Mouse (Mus musculus): ENCODE measurements at regions not wholly inside any gene's neighbourhood (a gene's known extent, or its start where the extent isn't known, plus 50 kb on each side); places are given as distances from the start of the nearest gene placed in this dataset.

GRCm38 (mm10) chr16:86124182-86124581 lies 222.6 kb upstream of the Adamts5 start:
- TF ChIP-seq POU5F1 (IDR thresholded peaks at IDR 0.05; ENCODE audit: borderline replicate concordance, low read length) (no peak), CTCF (conservative IDR thresholded peaks at IDR 0.05; ENCODE audit: low read length) (no peak), NANOG (IDR thresholded peaks at IDR 0.05; ENCODE audit: borderline replicate concordance, low read length) (no peak)

Data from E14TG2a.4 (cell line).